Mouse (Mus musculus) testis, postnatal 14 days (tissue): ENCODE data around the gene Ncbp2.

ENCODE experiments used
- DNase-seq: peaks from one replicate; pipeline ENCODE4 v3.0.0; 2021; ENCODE audit warnings: low spot score

Ncbp2 gene

DNA sequence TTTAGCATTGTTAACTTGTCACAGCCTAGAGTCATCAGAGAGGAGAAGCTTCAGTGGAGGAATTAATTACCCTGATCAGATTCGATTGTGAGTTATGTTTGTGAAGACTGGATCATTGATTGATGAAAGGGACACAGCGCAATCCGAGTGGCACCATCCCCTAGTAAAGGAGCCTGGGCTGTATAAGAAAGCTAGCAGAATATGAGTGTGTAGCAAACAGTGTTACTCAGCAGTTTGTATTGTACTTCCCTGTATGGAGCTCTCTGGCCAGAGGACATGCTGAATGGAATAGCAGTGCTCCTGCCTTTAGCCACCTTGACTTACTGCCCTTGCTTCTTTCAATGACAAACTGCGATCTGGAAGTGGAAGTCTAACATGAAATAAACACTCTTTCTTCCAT, 62.0 kb downstream of the Ncbp2 start:
- no peak for DNase-seq
